Mouse (Mus musculus) fat pad, adult 2 months (tissue): ENCODE results near the gene Plppr5.

Experiments used
- DNase-seq: peaks from one replicate; pipeline ENCODE4 v3.0.0-alpha.2; 2011; ENCODE audit warnings: low read depth, low spot score; ENCODE audit errors: extremely low read depth

Plppr5 gene

GRCm38 (mm10) chr3:117574529-117575252 lies at the start of gene Plppr5:
TSS of gene Plppr5 (plus strand) at chr3:117574836.
- no peak for DNase-seq

GRCm38 (mm10) chr3:117549899-117550298 lies 24.7 kb upstream of the Plppr5 start:
- DNase-seq = no peak

GRCm38 (mm10) chr3:117550526-117550925 lies 24.1 kb upstream of the Plppr5 start:
- DNase-seq = no peak

GRCm38 (mm10) chr3:117556972-117557371 lies 17.7 kb upstream of the Plppr5 start:
- DNase-seq = no peak

- no peak for DNase-seq
Observed at GRCm38 (mm10) chr3:117575253-117575927, 754 bp downstream of the Plppr5 start.

GRCm38 (mm10) chr3:117575928-117576254 lies 1.3 kb downstream of the Plppr5 start:
- no peak for DNase-seq

- no peak for DNase-seq
Observed at GRCm38 (mm10) chr3:117577349-117577748, 2.7 kb downstream of the Plppr5 start.

GRCm38 (mm10) chr3:117582628-117583027 lies 8.0 kb downstream of the Plppr5 start:
- no peak for DNase-seq

- DNase-seq = no peak
Observed at GRCm38 (mm10) chr3:117602404-117602803, 27.8 kb downstream of the Plppr5 start.

GRCm38 (mm10) chr3:117603458-117603857 lies 28.8 kb downstream of the Plppr5 start:
- DNase-seq = no peak

GRCm38 (mm10) chr3:117606383-117606782 lies 31.7 kb downstream of the Plppr5 start:
- DNase-seq = no peak

GRCm38 (mm10) chr3:117611453-117611852 lies 36.8 kb downstream of the Plppr5 start:
- no peak for DNase-seq

- no peak for DNase-seq
Observed at GRCm38 (mm10) chr3:117614856-117615255, 40.2 kb downstream of the Plppr5 start.

- no peak for DNase-seq
Observed at GRCm38 (mm10) chr3:117625257-117626001, 50.8 kb downstream of the Plppr5 start.

- DNase-seq = no peak
Observed at GRCm38 (mm10) chr3:117628799-117629198, 54.2 kb downstream of the Plppr5 start.

- DNase-seq = no peak
Observed at GRCm38 (mm10) chr3:117630332-117630731, 55.7 kb downstream of the Plppr5 start.

GRCm38 (mm10) chr3:117648612-117649011 lies 74.0 kb downstream of the Plppr5 start:
- DNase-seq = no peak

GRCm38 (mm10) chr3:117664316-117664715 lies 89.7 kb downstream of the Plppr5 start:
- no peak for DNase-seq

- no peak for DNase-seq
Observed at GRCm38 (mm10) chr3:117679189-117679588, 104.6 kb downstream of the Plppr5 start.

GRCm38 (mm10) chr3:117684640-117685039 lies 110.0 kb downstream of the Plppr5 start:
- no peak for DNase-seq

GRCm38 (mm10) chr3:117686036-117686435 lies 111.4 kb downstream of the Plppr5 start:
- no peak for DNase-seq

GRCm38 (mm10) chr3:117686648-117687047 lies 112.0 kb downstream of the Plppr5 start:
- DNase-seq = no peak
